Mouse (Mus musculus) kidney, adult 2 months (tissue): ENCODE data around the gene Pdhx. TPM values are rescaled to one million over a fixed set of nuclear protein-coding genes. Genes with fewer than 3 reads are reported as not detected.

Experiments used
- DNase-seq: peaks from one replicate; pipeline ENCODE4 v3.0.0; 2021
- H3K27ac ChIP-seq: fragments of 200-500 bp; 2 replicates; pipeline ENCODE4 v1.5.1; 2012; ENCODE audit warnings: low read depth, low read length, control low read depth, inconsistent platforms; ENCODE audit not compliant: insufficient read depth
- H3K27me3 ChIP-seq: fragments of 200-500 bp; replicated peaks from 2 replicates; pipeline ENCODE4 v1.6.1; 2012; ENCODE audit warnings: mild to moderate bottlenecking, moderate library complexity, low read length, inconsistent platforms; ENCODE audit not compliant: control insufficient read depth, insufficient read depth
- H3K36me3 ChIP-seq: fragments of 200-500 bp; 2 replicates; pipeline ENCODE4 v1.6.1; 2012; ENCODE audit warnings: mild to moderate bottlenecking, moderate library complexity, low read length, inconsistent platforms; ENCODE audit not compliant: control insufficient read depth, insufficient read depth
- H3K4me1 ChIP-seq: fragments of 200-500 bp; 2 replicates; pipeline ENCODE4 v1.6.1; 2011; ENCODE audit warnings: low read length; ENCODE audit not compliant: control insufficient read depth, insufficient read depth
- H3K4me3 ChIP-seq: fragments of 200-500 bp; 2 replicates; pipeline ENCODE4 v1.5.1; 2011; ENCODE audit warnings: mild to moderate bottlenecking, low read depth, low read length, control low read depth; ENCODE audit not compliant: insufficient read depth
- CTCF ChIP-seq: fragments of 200-500 bp; conservative IDR thresholded peaks from 2 replicates; pipeline ENCODE4 v1.5.1; 2011; ENCODE audit warnings: low read depth, mild to moderate bottlenecking, control low read depth, low read length, moderate library complexity, mixed read lengths; ENCODE audit not compliant: insufficient read depth, insufficient read length
- POLR2A ChIP-seq: fragments of 200-500 bp; IDR thresholded peaks from one replicate; pipeline ENCODE4 v1.6.1; 2011; ENCODE audit warnings: low read depth, low read length, control low read depth
- WGBS: fragments of 180-500 bp; shearing (Covaris S2); methylation state at CpG from one replicate; pipeline ENCODE4 v1.1.7; 2018; 5-methylcytosine and 5-hydroxymethylcytosine counted together
- polyA plus RNA-seq: library from polyadenylated mRNA; depleted of rRNA; stranded (reverse); fragments of >200 nt; gene quantifications from 2 replicates; pipeline ENCODE4 v1.2.3, GENCODE M21; 2012

The Pdhx gene
- polyA plus RNA-seq, 1 experiment, result 37.2 TPM

- no peak for DNase-seq
- 76% methylated on average over 5 of the region's 5 CpGs for WGBS
- no peaks in the 10 kb centered on the region for H3K36me3 ChIP-seq
- no peaks in the 10 kb centered on the region for H3K4me1 ChIP-seq
- no peak overlapping the region for H3K4me3 ChIP-seq
- no peak overlapping the region for H3K27ac ChIP-seq
- no peak for TF ChIP-seq CTCF
- TF ChIP-seq POLR2A, result no peak
- no peaks in the 10 kb centered on the region for H3K27me3 ChIP-seq
Observed at GRCm38 (mm10) chr2:103102595-103102994, 29.3 kb upstream of the Pdhx start.

GRCm38 (mm10) chr2:103089521-103089920 is 16.2 kb upstream of the Pdhx start:
- Histone ChIP-seq H3K36me3 (peaks cover 2% of the 10 kb centered on the region; the same call in 1 of the 2 replicates), H3K27me3 (no peaks in the 10 kb centered on the region), H3K27ac (no peak overlapping the region), H3K4me1 (no peaks in the 10 kb centered on the region), H3K4me3 (no peak overlapping the region)
- no peak for TF ChIP-seq CTCF
- TF ChIP-seq POLR2A, result no peak
- WGBS, result 83% methylated on average over 6 of the region's 6 CpGs
- DNase-seq, result no peak

- Histone ChIP-seq H3K36me3 (peaks cover 2% of the 10 kb centered on the region; the same call in 1 of the 2 replicates), H3K4me3 (no peak overlapping the region), H3K27ac (no peak overlapping the region), H3K4me1 (no peaks in the 10 kb centered on the region), H3K27me3 (no peaks in the 10 kb centered on the region)
- 96% methylated on average over 4 of the region's 4 CpGs for WGBS
- no peak for TF ChIP-seq POLR2A
- peak; percentile 25; the same call in 1 of the 2 replicates for TF ChIP-seq CTCF
- no peak for DNase-seq
Observed at GRCm38 (mm10) chr2:103088099-103088498, 14.8 kb upstream of the Pdhx start.

GRCm38 (mm10) chr2:103086432-103086831 is 13.1 kb upstream of the Pdhx start:
- H3K4me3 ChIP-seq, result no peak overlapping the region
- peaks cover 2% of the 10 kb centered on the region; the same call in 1 of the 2 replicates for H3K36me3 ChIP-seq
- no peaks in the 10 kb centered on the region for H3K27me3 ChIP-seq
- 3% methylated on average over 1 of the region's 1 CpGs for WGBS
- no peaks in the 10 kb centered on the region for H3K4me1 ChIP-seq
- DNase-seq, result peak; percentile 47
- TF ChIP-seq POLR2A (no peak), CTCF (no peak)
- H3K27ac ChIP-seq, result no peak overlapping the region

GRCm38 (mm10) chr2:103085633-103086032 is 12.3 kb upstream of the Pdhx start:
- no peak for DNase-seq
- H3K36me3 ChIP-seq, result peaks cover 2% of the 10 kb centered on the region; the same call in 1 of the 2 replicates
- H3K4me1 ChIP-seq, result no peaks in the 10 kb centered on the region
- WGBS, result 80% methylated on average over 10 of the region's 10 CpGs
- TF ChIP-seq POLR2A, result no peak
- TF ChIP-seq CTCF, result no peak
- no peak overlapping the region for H3K27ac ChIP-seq
- H3K4me3 ChIP-seq, result no peak overlapping the region
- no peaks in the 10 kb centered on the region for H3K27me3 ChIP-seq

GRCm38 (mm10) chr2:103084451-103084850 is 11.1 kb upstream of the Pdhx start:
- Histone ChIP-seq H3K4me3 (no peak overlapping the region), H3K27ac (no peak overlapping the region), H3K4me1 (no peaks in the 10 kb centered on the region), H3K27me3 (no peaks in the 10 kb centered on the region), H3K36me3 (peaks cover 2% of the 10 kb centered on the region; the same call in 1 of the 2 replicates)
- WGBS, result 51% methylated on average over 5 of the region's 5 CpGs
- peak; percentile 21 for DNase-seq
- TF ChIP-seq CTCF, result 0 out of 2 replicates have a peak, but pooled peaks have one; percentile 1
- no peak for TF ChIP-seq POLR2A

- no peak overlapping the region for H3K27ac ChIP-seq
- no peaks in the 10 kb centered on the region for H3K27me3 ChIP-seq
- no peaks in the 10 kb centered on the region for H3K4me1 ChIP-seq
- H3K4me3 ChIP-seq, result no peak overlapping the region
- H3K36me3 ChIP-seq, result peaks cover 2% of the 10 kb centered on the region; the same call in 1 of the 2 replicates
- 76% methylated on average over 7 of the region's 7 CpGs for WGBS
- TF ChIP-seq POLR2A, result no peak
- TF ChIP-seq CTCF, result no peak
- no peak for DNase-seq
Observed at GRCm38 (mm10) chr2:103082853-103083252, 9.5 kb upstream of the Pdhx start.
